Mouse (Mus musculus) liver, embryonic 14.5 days (tissue): Measurements from ENCODE around the gene Tomm40. TPM values are rescaled to one million over a fixed set of nuclear protein-coding genes. Genes with fewer than 3 reads are reported as not detected.
A peak's percentile ranks its signal among the peaks of the same experiment; 100 is the strongest.

Source experiments
- ATAC-seq: fragments of 200-750 bp; cut with Nextera tagmentation; 2 replicates; pipeline ENCODE4 v1.8.0; 2017; ENCODE audit warnings: moderate number of reproducible peaks, mild to moderate bottlenecking, moderate library complexity; ENCODE audit not compliant: insufficient read depth
- DNase-seq, 3 experiments: peaks; one replicate each; pipeline ENCODE4 v3.0.0-alpha.2; 2012 to 2013; ENCODE audit warnings: low read depth in 3 of 3, low spot score in 3 of 3
- H3K27ac ChIP-seq: fragments of 300-500 bp; sonication (generic); 2 replicates; pipeline ENCODE4 v1.5.1; 2014; ENCODE audit warnings: moderate library complexity, mild to moderate bottlenecking, control low read depth, inconsistent platforms
- H3K27me3 ChIP-seq: fragments of 300-500 bp; sonication (generic); 2 replicates; pipeline ENCODE4 v1.6.1; 2014; ENCODE audit warnings: mild to moderate bottlenecking, low read length, moderate library complexity; ENCODE audit not compliant: control insufficient read depth, insufficient read depth
- H3K36me3 ChIP-seq: fragments of 300-500 bp; sonication (generic); replicated peaks from 2 replicates; pipeline ENCODE4 v1.6.1; 2014; ENCODE audit warnings: low read depth; ENCODE audit not compliant: control insufficient read depth, insufficient read depth
- H3K4me1 ChIP-seq, 2 experiments: fragments of 200-500 bp in 1 of 2; fragments of 300-500 bp in 1 of 2; sonication (generic) in 1 of 2; replicated peaks; 2 replicates each; pipeline ENCODE4 v1.6.1; 2012 to 2014; ENCODE audit warnings: antibody characterized with exemption in 1 of 2, inconsistent platforms in 1 of 2, low read length in 1 of 2; ENCODE audit not compliant: control insufficient read depth in 2 of 2, insufficient read depth in 2 of 2
- H3K4me2 ChIP-seq: fragments of 300-500 bp; sonication (generic); 2 replicates; pipeline ENCODE4 v1.6.1; 2014; ENCODE audit warnings: low read depth, mild to moderate bottlenecking, control low read depth, moderate library complexity
- H3K4me3 ChIP-seq, 2 experiments: fragments of 200-500 bp in 1 of 2; fragments of 300-500 bp in 1 of 2; sonication (generic) in 1 of 2; 2 replicates each; pipeline ENCODE4 v1.5.1; 2012 to 2014; ENCODE audit warnings: low read depth in 2 of 2, low read length in 2 of 2, mild to moderate bottlenecking in 2 of 2, control low read depth in 1 of 2, inconsistent platforms in 1 of 2, moderate library complexity in 1 of 2; ENCODE audit not compliant: insufficient read depth in 1 of 2
- H3K9ac ChIP-seq: fragments of 300-500 bp; sonication (generic); replicated peaks from 2 replicates; pipeline ENCODE4 v1.6.1; 2014; ENCODE audit warnings: mild to moderate bottlenecking, control low read depth, moderate library complexity
- H3K9me3 ChIP-seq: fragments of 300-500 bp; sonication (generic); 2 replicates; pipeline ENCODE4 v1.6.1; 2016; ENCODE audit warnings: low read length, mixed read lengths; ENCODE audit not compliant: control insufficient read depth
- CTCF ChIP-seq: IDR thresholded peaks from 2 replicates; pipeline ENCODE4 v1.5.1; 2016; ENCODE audit warnings: antibody characterized with exemption, low read depth, control low read depth
- EP300 ChIP-seq: IDR thresholded peaks from 2 replicates; pipeline ENCODE4 v1.6.1; 2016; ENCODE audit warnings: antibody characterized with exemption, low read depth
- WGBS: fragments of 180-500 bp; shearing (Covaris S2); extraction: QIAGEN DNeasy Blood & Tissue Kit; methylation state at CpG from one replicate; pipeline ENCODE4 v1.1.7; 2014; ENCODE audit not compliant: insufficient replicate concordance; 5-methylcytosine and 5-hydroxymethylcytosine counted together
- polyA plus RNA-seq, 2 experiments: library from polyadenylated mRNA; depleted of rRNA in 1 of 2; stranded (reverse) in 1 of 2; unstranded in 1 of 2; fragments of >200 nt; fragmentation: Nextera tagmentation in 1 of 2; extraction: Ambion mirVana in 1 of 2; gene quantifications; 2 replicates each; pipeline versions ENCODE4 v1.2.1 to v1.2.3; 2012 to 2014

Tomm40 gene
- polyA plus RNA-seq, 2 experiments, result 57.3 to 58.2 TPM

DNA sequence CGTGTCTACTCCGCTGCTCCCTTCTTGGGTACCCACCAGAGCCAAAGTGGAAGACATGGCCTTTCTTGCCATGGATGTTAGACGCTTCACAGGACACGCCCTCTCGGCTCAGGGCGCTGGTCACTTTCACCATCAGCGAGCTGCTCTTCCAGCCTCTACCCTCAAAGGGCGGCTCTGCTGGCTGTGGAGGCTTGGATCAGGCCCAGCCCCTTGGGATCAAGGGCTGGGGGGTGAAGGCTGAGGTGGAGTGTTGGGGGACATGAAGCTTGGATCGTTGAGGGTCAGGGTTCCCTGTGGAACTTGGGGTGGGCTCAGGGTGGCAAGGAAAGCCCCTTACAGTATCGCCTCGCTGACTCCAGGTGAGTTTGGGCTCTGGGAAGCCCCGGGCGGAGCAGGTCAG is 43.4 kb upstream of the Tomm40 start:
- Histone ChIP-seq H3K9me3 (no peaks in the 10 kb centered on the region), H3K27ac (no peak overlapping the region), H3K36me3 (no peaks in the 10 kb centered on the region), H3K27me3 (peaks cover 2% of the 10 kb centered on the region; the same call in 1 of the 2 replicates), H3K4me2 (no peak overlapping the region), H3K4me3 (no peak overlapping the region), H3K4me1 (no peaks in the 10 kb centered on the region), H3K9ac (no peak overlapping the region)
- DNase-seq (no peak), ATAC-seq (no peak)
- 75% methylated on average over 13 of the region's 13 CpGs for WGBS
- TF ChIP-seq EP300, result no peak
- TF ChIP-seq CTCF, result no peak

DNA sequence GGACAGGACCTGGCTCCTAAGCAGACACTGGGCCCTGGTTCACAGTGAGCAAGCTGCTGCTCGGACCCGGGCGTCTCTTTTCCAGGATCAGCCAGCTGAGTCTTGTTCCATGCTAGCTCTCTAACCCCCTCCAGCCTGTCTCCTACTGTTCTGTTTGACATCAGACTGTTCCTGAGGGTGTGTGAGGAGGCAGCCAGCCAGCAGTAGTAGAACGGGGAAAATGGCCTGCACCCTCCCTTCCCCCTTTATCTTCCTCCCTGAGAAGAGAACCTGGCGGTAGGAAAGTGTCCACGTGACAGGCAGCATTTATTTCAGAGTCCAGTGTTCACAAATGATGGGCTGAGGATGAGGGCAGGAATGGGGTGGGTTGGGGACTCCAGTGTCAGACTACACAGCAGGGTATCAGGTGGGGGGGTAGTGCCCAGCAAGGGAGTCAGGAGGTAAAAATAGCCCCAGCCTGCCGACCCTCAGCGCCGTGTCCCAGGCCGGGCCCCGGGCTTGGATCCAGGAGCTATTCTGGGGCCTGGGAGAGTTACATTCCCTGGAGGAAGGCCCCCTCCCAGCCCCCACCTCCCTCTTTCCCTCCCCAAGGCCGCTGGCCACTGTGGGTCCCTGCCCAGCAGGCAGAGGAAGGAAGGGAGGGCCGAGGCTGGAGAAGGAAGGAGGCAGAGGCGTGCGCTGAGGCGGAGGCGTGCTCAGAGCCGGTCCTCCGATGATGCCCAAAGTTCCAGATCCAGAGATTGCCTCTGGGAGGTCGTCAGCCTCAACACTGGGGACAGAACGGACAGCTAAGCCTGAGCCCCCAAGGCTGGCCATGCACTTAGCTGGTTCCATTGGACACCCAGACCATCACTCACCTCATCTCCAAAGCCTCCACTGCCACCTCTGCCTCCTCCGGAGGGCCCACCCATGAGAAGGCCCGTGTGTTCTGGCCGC is 40.9 kb upstream of the Tomm40 start:
- ATAC-seq (0 out of 2 replicates have a peak, but pooled peaks have one; percentile 30), DNase-seq (no peak)
- 39% methylated on average over 24 of the region's 24 CpGs for WGBS
- Histone ChIP-seq H3K27me3 (peaks cover 2% of the 10 kb centered on the region; the same call in 1 of the 2 replicates), H3K4me2 (no peak overlapping the region), H3K4me1 (peaks cover 0 to 1% of the 10 kb centered on the region in 2 experiments; a peak in 1 of 4 replicates), H3K36me3 (no peaks in the 10 kb centered on the region), H3K9ac (no peak overlapping the region), H3K9me3 (no peaks in the 10 kb centered on the region), H3K4me3 (no peak overlapping the region), H3K27ac (no peak overlapping the region)
- TF ChIP-seq EP300, result no peak
- no peak for TF ChIP-seq CTCF

DNA sequence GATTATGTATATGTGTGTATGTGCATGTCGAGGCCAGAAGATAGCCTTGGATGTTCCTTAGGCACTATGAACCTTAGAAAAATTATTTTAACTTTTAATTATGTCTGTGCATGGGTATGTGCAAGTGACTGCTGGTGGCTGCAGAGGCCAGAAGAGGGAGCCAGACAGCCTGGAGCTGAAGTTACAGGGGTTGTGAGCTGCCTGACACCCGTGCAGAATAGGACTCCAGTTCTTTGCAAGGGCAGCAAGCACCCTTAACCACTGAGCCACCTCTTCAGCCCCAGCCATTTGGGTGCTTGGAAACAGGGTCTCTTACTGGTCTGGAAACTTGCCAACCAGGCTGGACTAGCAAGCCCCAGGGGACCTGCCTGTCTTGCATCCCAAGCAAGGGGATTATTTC is 39.8 kb upstream of the Tomm40 start:
- Histone ChIP-seq H3K4me2 (no peak overlapping the region), H3K4me1 (peaks cover 8 to 9% of the 10 kb centered on the region in 2 experiments), H3K36me3 (no peaks in the 10 kb centered on the region), H3K9ac (no peak overlapping the region), H3K27me3 (peaks cover 2% of the 10 kb centered on the region; the same call in 1 of the 2 replicates), H3K27ac (no peak overlapping the region), H3K9me3 (no peaks in the 10 kb centered on the region), H3K4me3 (no peak overlapping the region)
- no peak for DNase-seq
- no peak for ATAC-seq
- WGBS, result 46% methylated on average over 2 of the region's 2 CpGs
- TF ChIP-seq CTCF (no peak), EP300 (no peak)

DNA sequence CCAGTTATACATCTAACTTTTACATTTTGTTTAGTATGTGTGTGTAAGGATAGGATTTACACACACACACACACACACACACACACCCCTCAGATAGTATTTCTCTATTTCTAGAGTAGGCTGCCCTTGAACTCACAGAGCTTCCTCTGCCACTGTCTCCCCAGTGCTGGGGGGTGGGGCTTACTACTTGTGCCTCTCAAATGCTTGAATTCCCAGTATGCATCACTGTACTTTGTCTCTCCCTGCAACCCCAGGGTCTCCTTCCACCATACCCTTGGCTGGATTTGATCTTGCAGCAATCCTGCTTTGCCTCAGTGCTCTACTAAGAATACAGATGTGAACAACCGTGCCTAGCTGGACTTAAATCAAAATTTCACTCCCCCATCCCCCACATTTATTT is 38.8 kb upstream of the Tomm40 start:
- Histone ChIP-seq H3K4me3 (no peak overlapping the region), H3K36me3 (no peaks in the 10 kb centered on the region), H3K27ac (no peak overlapping the region), H3K4me1 (peaks cover 11 to 12% of the 10 kb centered on the region in 2 experiments), H3K4me2 (no peak overlapping the region), H3K9me3 (no peaks in the 10 kb centered on the region), H3K9ac (no peak overlapping the region), H3K27me3 (peaks cover 2% of the 10 kb centered on the region; the same call in 1 of the 2 replicates)
- 51% methylated on average over 1 of the region's 1 CpGs for WGBS
- TF ChIP-seq CTCF, result no peak
- no peak for TF ChIP-seq EP300
- ATAC-seq (no peak), DNase-seq (no peak)

DNA sequence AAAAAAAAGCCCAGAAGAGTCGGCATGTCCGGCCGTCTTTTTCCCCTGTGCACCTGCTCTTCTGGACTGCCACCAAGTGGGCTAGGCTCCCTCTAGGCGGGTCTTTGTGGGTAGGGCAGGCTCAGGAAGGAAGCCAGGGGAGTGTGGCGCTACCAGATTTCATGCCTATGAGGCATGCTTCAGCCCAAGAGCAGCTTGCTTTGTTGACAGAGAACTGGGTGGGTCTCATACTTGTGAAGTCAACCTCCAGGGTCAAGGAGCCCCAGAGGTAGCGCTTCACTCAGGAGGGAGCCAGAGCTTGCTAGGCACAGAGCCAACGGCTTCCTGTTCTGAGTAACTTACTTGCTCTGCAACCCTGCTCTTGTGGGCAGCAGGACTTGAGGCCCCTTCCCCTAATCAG is 38.3 kb upstream of the Tomm40 start:
- Histone ChIP-seq H3K4me2 (no peak overlapping the region), H3K9me3 (no peaks in the 10 kb centered on the region), H3K27me3 (peaks cover 2% of the 10 kb centered on the region; the same call in 1 of the 2 replicates), H3K9ac (no peak overlapping the region), H3K4me3 (no peak overlapping the region), H3K4me1 (peaks cover 11 to 17% of the 10 kb centered on the region in 2 experiments), H3K27ac (no peak overlapping the region), H3K36me3 (no peaks in the 10 kb centered on the region)
- ATAC-seq, result no peak
- WGBS, result 36% methylated on average over 7 of the region's 7 CpGs
- TF ChIP-seq EP300 (no peak), CTCF (no peak)
- no peak for DNase-seq
